Mouse (Mus musculus) thymus, adult 2 months (tissue): ENCODE measurements around the gene Zfhx3. TPM values are rescaled to one million over a fixed set of nuclear protein-coding genes. Genes with fewer than 3 reads are reported as not detected.

Experiments
- DNase-seq: peaks from one replicate; pipeline ENCODE4 v3.0.0; 2021
- H3K27ac ChIP-seq: fragments of 200-500 bp; 2 replicates; pipeline ENCODE4 v1.5.1; 2012; ENCODE audit warnings: low read length, control low read depth; ENCODE audit not compliant: control insufficient read depth, insufficient read depth
- H3K27me3 ChIP-seq: fragments of 200-500 bp; 2 replicates; pipeline ENCODE4 v1.6.1; 2012; ENCODE audit warnings: mild to moderate bottlenecking, low read length, moderate library complexity, mixed read lengths; ENCODE audit not compliant: control insufficient read depth, insufficient read depth
- H3K36me3 ChIP-seq: fragments of 200-500 bp; 2 replicates; pipeline ENCODE4 v1.6.1; 2012; ENCODE audit warnings: mild to moderate bottlenecking, low read length, moderate library complexity; ENCODE audit not compliant: control insufficient read depth, insufficient read depth
- H3K4me1 ChIP-seq: fragments of 200-500 bp; replicated peaks from 2 replicates; pipeline ENCODE4 v1.6.1; 2012; ENCODE audit warnings: low read length; ENCODE audit not compliant: control insufficient read depth, insufficient read depth
- H3K4me3 ChIP-seq: fragments of 200-500 bp; 2 replicates; pipeline ENCODE4 v1.5.1; 2012; ENCODE audit warnings: mild to moderate bottlenecking, low read length, control low read depth, moderate library complexity; ENCODE audit not compliant: control insufficient read depth, insufficient read depth
- CTCF ChIP-seq: fragments of 200-500 bp; IDR thresholded peaks from 2 replicates; pipeline ENCODE4 v1.5.1; 2012; ENCODE audit warnings: mild to moderate bottlenecking, control low read depth, low read length, moderate library complexity, borderline replicate concordance; ENCODE audit not compliant: control insufficient read depth, poor library complexity, insufficient read depth; ENCODE audit errors: extremely low read depth
- POLR2A ChIP-seq: fragments of 200-500 bp; IDR thresholded peaks from 2 replicates; pipeline ENCODE4 v1.6.1; 2012; ENCODE audit warnings: mild to moderate bottlenecking, low read length, control low read depth, moderate library complexity; ENCODE audit not compliant: control insufficient read depth, poor library complexity, insufficient read depth; ENCODE audit errors: extremely low read depth
- WGBS: fragments of 180-500 bp; shearing (Covaris S2); methylation state at CpG from one replicate; pipeline ENCODE4 v1.1.7; 2018; 5-methylcytosine and 5-hydroxymethylcytosine counted together
- polyA plus RNA-seq: library from polyadenylated mRNA; depleted of rRNA; stranded (reverse); fragments of >200 nt; gene quantifications from 2 replicates; pipeline ENCODE4 v1.2.3, GENCODE M21; 2012

Zfhx3 gene
- polyA plus RNA-seq, 1 experiment = 1.1 TPM

DNA sequence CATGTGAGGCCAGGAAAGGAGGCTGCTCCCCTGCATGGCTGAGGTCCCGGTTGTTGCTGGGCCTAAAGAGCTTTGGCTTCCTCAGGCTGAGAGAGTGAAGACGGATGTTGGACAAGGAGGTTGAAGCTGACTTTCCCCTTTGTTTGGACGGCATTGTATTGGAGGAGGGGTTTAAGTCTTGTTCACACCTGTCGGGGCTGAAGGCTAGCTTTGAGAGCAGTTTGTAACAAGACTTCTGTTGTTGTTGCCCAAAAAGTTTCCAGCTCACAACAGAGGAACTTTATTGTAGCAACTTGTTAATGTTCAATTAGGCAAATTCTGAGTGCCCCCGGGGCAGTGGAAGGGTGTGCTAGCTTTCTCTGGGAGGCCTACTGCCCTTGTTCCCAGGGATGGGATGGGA, 790.9 kb downstream of the Zfhx3 start:
- no peak for DNase-seq
- H3K4me3 ChIP-seq = no peak overlapping the region
- TF ChIP-seq POLR2A (no peak), CTCF (no peak)
- H3K36me3 ChIP-seq = no peaks in the 10 kb centered on the region
- no peaks in the 10 kb centered on the region for H3K27me3 ChIP-seq
- H3K4me1 ChIP-seq = peaks cover 11% of the 10 kb centered on the region
- 93% methylated on average over 5 of the region's 5 CpGs for WGBS
- no peak overlapping the region for H3K27ac ChIP-seq

DNA sequence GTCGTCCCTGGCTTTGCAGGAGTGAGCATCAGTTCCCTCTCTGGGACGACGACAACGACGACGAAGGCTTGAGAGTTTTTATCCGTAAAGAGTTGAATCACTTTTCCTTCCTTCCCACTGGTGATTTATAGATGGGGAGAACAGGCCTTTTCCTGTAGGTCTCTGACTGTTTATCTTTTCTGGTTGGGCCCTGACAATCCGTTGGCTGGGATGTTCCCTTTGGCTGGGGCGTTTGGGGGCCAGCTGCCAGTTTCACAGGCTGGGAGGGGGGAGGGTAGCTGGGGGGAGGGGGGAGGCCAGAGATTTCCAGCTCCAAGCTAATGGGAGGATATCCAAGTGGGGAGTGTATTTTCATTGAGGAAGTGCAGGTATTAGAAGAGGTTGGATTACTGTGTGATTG, 794.0 kb downstream of the Zfhx3 start:
- Histone ChIP-seq H3K27me3 (no peaks in the 10 kb centered on the region), H3K36me3 (no peaks in the 10 kb centered on the region), H3K4me3 (no peak overlapping the region), H3K27ac (no peak overlapping the region), H3K4me1 (peaks cover 8% of the 10 kb centered on the region)
- WGBS = 85% methylated on average over 9 of the region's 9 CpGs
- DNase-seq = no peak
- TF ChIP-seq POLR2A = no peak
- no peak for TF ChIP-seq CTCF

DNA sequence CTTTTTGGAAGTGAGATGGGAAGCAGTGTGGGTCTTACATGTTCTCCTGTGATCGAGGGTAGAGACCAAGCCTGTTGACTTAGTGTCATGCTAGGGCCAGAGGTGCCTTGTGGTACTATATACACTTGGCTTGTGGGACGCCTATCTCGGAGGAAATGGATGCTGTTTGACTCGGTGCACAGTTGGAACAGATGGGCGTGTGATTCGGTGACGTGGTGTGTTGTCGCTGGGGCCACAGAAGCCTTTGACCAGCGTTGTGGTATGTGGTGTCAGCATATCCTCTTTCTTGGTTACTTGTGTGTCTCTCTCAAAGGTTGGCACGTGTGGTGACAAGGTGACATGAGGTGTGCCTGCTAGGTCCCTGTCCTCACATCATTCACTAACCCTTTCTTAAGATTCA, 795.7 kb downstream of the Zfhx3 start:
- Histone ChIP-seq H3K36me3 (no peaks in the 10 kb centered on the region), H3K4me3 (no peak overlapping the region), H3K27ac (no peak overlapping the region), H3K27me3 (no peaks in the 10 kb centered on the region), H3K4me1 (peaks cover 8% of the 10 kb centered on the region)
- TF ChIP-seq CTCF (no peak), POLR2A (no peak)
- no peak for DNase-seq
- WGBS = 8% methylated on average over 10 of the region's 10 CpGs

DNA sequence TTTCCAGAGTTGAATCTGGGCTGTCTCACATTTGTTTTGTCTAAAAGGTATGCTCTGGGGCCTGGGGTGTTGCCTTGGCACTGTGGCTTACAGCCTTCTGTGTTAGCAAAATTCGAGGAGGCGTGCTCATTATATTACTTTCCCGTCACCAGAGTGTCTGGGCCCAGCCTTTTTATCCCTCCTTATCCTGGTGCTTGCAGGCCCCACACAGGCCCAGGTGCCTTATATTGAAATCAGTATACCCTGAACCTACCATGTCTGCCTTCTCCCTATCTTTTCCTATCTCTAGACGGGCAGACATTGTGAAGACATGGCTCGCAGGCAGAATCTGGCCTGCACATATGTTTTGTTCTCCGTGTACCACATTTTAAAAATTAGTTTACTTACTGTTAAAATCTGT, 797.1 kb downstream of the Zfhx3 start:
- WGBS = 92% methylated on average over 6 of the region's 6 CpGs
- TF ChIP-seq POLR2A (no peak), CTCF (no peak)
- Histone ChIP-seq H3K36me3 (no peaks in the 10 kb centered on the region), H3K4me3 (no peak overlapping the region), H3K4me1 (peaks cover 8% of the 10 kb centered on the region), H3K27ac (no peak overlapping the region), H3K27me3 (no peaks in the 10 kb centered on the region)
- DNase-seq = no peak

DNA sequence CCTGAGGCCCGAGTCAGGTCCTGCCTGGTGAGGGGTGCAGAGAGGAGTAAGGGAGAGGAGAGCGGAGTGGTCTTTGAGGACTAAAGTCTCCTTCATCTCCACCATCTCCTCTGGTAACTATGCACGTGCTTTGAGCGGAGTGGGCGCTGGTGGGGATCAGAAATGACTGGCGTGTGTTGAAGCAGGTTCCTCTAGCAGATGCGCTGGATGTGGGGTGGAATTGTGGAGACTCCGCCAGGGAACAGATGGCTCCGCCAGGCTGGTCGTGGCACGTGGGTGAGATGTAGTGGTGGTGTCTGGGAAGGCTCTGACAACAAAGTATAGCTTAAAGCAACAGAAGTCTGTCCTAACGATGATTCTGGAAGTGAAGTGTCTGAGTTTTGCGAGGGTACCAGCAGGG, 798.0 kb downstream of the Zfhx3 start:
- DNase-seq = no peak
- 94% methylated on average over 13 of the region's 13 CpGs for WGBS
- H3K27me3 ChIP-seq = no peaks in the 10 kb centered on the region
- no peak for TF ChIP-seq POLR2A
- no peak for TF ChIP-seq CTCF
- no peak overlapping the region for H3K27ac ChIP-seq
- peaks cover 8% of the 10 kb centered on the region for H3K4me1 ChIP-seq
- H3K4me3 ChIP-seq = no peak overlapping the region
- no peaks in the 10 kb centered on the region for H3K36me3 ChIP-seq

DNA sequence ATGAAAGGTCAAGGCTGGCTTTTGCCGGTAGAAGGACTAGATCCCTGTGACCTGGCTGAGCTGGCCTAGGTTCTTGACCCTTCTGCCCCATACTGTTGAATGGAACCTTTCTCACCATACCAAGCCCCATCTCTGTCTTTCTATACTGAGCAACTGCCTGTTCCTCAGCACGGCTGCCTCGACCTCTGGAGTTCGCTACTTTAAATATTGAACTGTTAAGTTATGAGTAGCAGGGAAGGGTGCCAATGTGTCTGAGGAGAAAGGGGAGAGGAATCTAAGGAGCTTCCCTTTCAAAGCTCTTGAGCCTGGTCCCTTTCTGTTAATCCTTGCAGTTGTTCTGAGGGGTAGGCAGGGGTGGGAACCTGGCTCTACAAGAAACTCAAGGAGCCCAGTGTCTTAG, 799.2 kb downstream of the Zfhx3 start:
- no peak overlapping the region for H3K27ac ChIP-seq
- no peak for DNase-seq
- no peak overlapping the region for H3K4me3 ChIP-seq
- H3K36me3 ChIP-seq = no peaks in the 10 kb centered on the region
- WGBS = 96% methylated on average over 4 of the region's 4 CpGs
- H3K4me1 ChIP-seq = peaks cover 8% of the 10 kb centered on the region
- H3K27me3 ChIP-seq = no peaks in the 10 kb centered on the region
- no peak for TF ChIP-seq CTCF
- TF ChIP-seq POLR2A = no peak

DNA sequence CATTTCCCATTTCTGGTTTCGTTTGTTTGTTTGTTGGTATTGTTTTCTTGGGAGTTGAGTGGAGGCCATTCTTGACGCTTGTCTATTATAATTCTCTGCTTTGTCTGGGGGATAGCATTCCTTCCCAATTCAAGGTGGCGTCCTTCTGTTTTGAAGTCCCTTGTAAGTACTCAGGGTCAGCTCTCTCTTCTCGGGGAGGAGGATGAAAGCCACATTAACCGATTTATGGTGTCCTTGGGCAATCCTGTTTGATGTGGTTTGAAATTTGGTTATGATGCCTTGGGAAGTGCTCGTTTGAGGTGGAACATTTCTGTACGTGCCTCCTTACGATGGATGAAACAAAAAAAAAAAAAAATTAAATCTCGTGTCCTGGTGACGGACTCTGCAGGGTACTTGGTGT, 800.0 kb downstream of the Zfhx3 start:
- 61% methylated on average over 10 of the region's 10 CpGs for WGBS
- no peaks in the 10 kb centered on the region for H3K36me3 ChIP-seq
- DNase-seq = no peak
- no peaks in the 10 kb centered on the region for H3K27me3 ChIP-seq
- peaks cover 8% of the 10 kb centered on the region for H3K4me1 ChIP-seq
- no peak for TF ChIP-seq CTCF
- no peak for TF ChIP-seq POLR2A
- no peak overlapping the region for H3K27ac ChIP-seq
- no peak overlapping the region for H3K4me3 ChIP-seq
